Mouse (Mus musculus): ENCODE results near the gene Pth2. TPM values are rescaled to one million over a fixed set of nuclear protein-coding genes. Genes with fewer than 3 reads are reported as not detected.

Pth2 gene
- polyA plus RNA-seq, 1 experiment = not detected

GRCm38 (mm10) chr7:45229459-45230203 is 48.8 kb downstream of the Pth2 start:
- TF ChIP-seq TAL1 (IDR thresholded peaks at IDR 0.05; ENCODE audit: low read length) (no peak), GATA1 (IDR thresholded peaks at IDR 0.05; ENCODE audit: low read length) (no peak)
- no peaks in the 10 kb centered on the region for H3K9me3 ChIP-seq (ENCODE audit: control insufficient read depth, low read length)

DNA sequence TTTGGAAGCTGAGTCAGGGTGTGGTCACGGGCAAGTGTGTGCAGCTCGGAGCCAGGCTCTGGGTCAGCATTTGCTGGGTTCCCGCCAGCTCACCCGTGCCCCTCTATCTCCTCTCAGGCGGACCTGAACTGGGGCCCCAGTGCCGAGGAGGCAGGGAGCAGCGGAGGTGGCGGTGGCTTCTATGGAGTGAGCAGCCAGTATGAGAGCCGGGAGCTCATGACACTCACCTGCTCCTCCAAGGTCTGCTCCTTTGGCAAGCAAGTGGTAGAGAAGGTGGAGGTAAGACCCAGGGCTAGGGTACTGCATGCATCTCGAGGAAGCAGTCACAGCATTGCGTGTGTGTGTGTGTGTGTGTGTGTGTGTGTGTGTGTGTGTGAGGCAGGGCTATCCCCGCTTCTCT is 50.4 kb downstream of the Pth2 start:
- Histone ChIP-seq H3K4me1 (ENCODE audit: control insufficient read depth) (peaks cover 30% of the 10 kb centered on the region), H3K9me3 (ENCODE audit: control insufficient read depth, low read length) (no peaks in the 10 kb centered on the region), H3K4me3 (replicated peaks) (no peak overlapping the region), H3K36me3 (ENCODE audit: control insufficient read depth) (no peaks in the 10 kb centered on the region; the same call in 1 of the 2 replicates), H3K27me3 (ENCODE audit: control insufficient read depth) (peaks cover 12% of the 10 kb centered on the region; the same call in 1 of the 2 replicates)
- no peak for TF ChIP-seq TAL1 (IDR thresholded peaks at IDR 0.05; ENCODE audit: low read length)
- no peak for TF ChIP-seq GATA1 (IDR thresholded peaks at IDR 0.05; ENCODE audit: low read length)

More at GRCm38 (mm10) chr7:45229459-45230203, 48.8 kb downstream of the Pth2 start:
- Histone ChIP-seq H3K27me3 (ENCODE audit: control insufficient read depth) (peaks cover 4% of the 10 kb centered on the region; the same call in 1 of the 2 replicates), H3K4me3 (replicated peaks) (no peak overlapping the region), H3K36me3 (ENCODE audit: control insufficient read depth) (no peaks in the 10 kb centered on the region; the same call in 1 of the 2 replicates), H3K4me1 (ENCODE audit: control insufficient read depth) (peaks cover 20% of the 10 kb centered on the region)

Other genes starting within 250 kb of the Pth2 start
- not detected in 2 replicates for gene Tsks, start 237.8 kb upstream of the Pth2 start, polyA plus RNA-seq (2012)
- gene Cpt1c, start 206.1 kb upstream of the Pth2 start, polyA plus RNA-seq (2012) = 0.05 and 0.07 TPM in 2 replicates
- 4.3 and 4.9 TPM in 2 replicates for gene Prmt1, start 194.4 kb upstream of the Pth2 start, polyA plus RNA-seq (2012)
- gene Irf3, start 183.3 kb upstream of the Pth2 start, polyA plus RNA-seq (2012) = 10.4 and 10.6 TPM in 2 replicates
- gene Bcl2l12, start 182.3 kb upstream of the Pth2 start, polyA plus RNA-seq (2012) = 6.1 and 6.4 TPM in 2 replicates
- 29.6 and 31.0 TPM in 2 replicates for gene Scaf1, start 164.6 kb upstream of the Pth2 start, polyA plus RNA-seq (2012)
- gene Rras, start 163.0 kb upstream of the Pth2 start, polyA plus RNA-seq (2012) = 0.45 and 0.53 TPM in 2 replicates
- 1.6 and 2.9 TPM in 2 replicates for gene Prr12, start 128.1 kb upstream of the Pth2 start, polyA plus RNA-seq (2012)
- gene Nosip, start 118.6 kb upstream of the Pth2 start, polyA plus RNA-seq (2012) = 12.5 and 14.9 TPM in 2 replicates
- gene Prrg2, start 118.3 kb upstream of the Pth2 start, polyA plus RNA-seq (2012) = 3.0 and 3.6 TPM in 2 replicates
- 0.86 and 0.91 TPM in 2 replicates for gene Rcn3, start 88.8 kb upstream of the Pth2 start, polyA plus RNA-seq (2012)
- gene Fcgrt, start 77.1 kb upstream of the Pth2 start, polyA plus RNA-seq (2012) = 1.0 TPM in 2 replicates
- gene Rps11, start 56.6 kb upstream of the Pth2 start, polyA plus RNA-seq (2012) = 22.2 and 23.5 TPM in 2 replicates
- 438 and 543 TPM in 2 replicates for gene Rpl13a, start 52.2 kb upstream of the Pth2 start, polyA plus RNA-seq (2012)
- not detected in 2 replicates for gene Gm45713, start 44.8 kb upstream of the Pth2 start, polyA plus RNA-seq (2012)
- gene Flt3l, start 44.6 kb upstream of the Pth2 start, polyA plus RNA-seq (2012) = 1.7 TPM in 2 replicates
- gene Pih1d1, start 26.7 kb upstream of the Pth2 start, polyA plus RNA-seq (2012) = 6.2 and 7.2 TPM in 2 replicates
- gene Aldh16a1, start 26.4 kb upstream of the Pth2 start, polyA plus RNA-seq (2012) = 13.5 and 16.3 TPM in 2 replicates
- gene Slc17a7, start 17.0 kb upstream of the Pth2 start, polyA plus RNA-seq (2012) = 0.02 TPM in 1 of 2 replicates, not detected in the other
- gene Gfy, start 1.4 kb upstream of the Pth2 start, polyA plus RNA-seq (2012) = not detected in 2 replicates
- 0.05 TPM in 1 of 2 replicates, not detected in the other for gene Ccdc155, start 23.9 kb downstream of the Pth2 start, polyA plus RNA-seq (2012)
- 0.55 and 0.60 TPM in 2 replicates for gene Dkkl1, start 31.2 kb downstream of the Pth2 start, polyA plus RNA-seq (2012)
- 0.06 and 0.10 TPM in 2 replicates for gene Tead2, start 34.8 kb downstream of the Pth2 start, polyA plus RNA-seq (2012)
- 0.70 and 1.2 TPM in 2 replicates for gene Cd37, start 58.1 kb downstream of the Pth2 start, polyA plus RNA-seq (2012)
- not detected in 2 replicates for gene Slc6a16, start 60.1 kb downstream of the Pth2 start, polyA plus RNA-seq (2012)
- gene Slc6a21, start 96.5 kb downstream of the Pth2 start, polyA plus RNA-seq (2012) = not detected in 2 replicates
- 0.02 and 0.04 TPM in 2 replicates for gene Trpm4, start 152.8 kb downstream of the Pth2 start, polyA plus RNA-seq (2012)
- gene Hrc, start 154.3 kb downstream of the Pth2 start, polyA plus RNA-seq (2012) = not detected in 2 replicates
- 0.13 and 0.33 TPM in 2 replicates for gene Ppfia3, start 186.0 kb downstream of the Pth2 start, polyA plus RNA-seq (2012)
- 0.18 TPM in 1 of 2 replicates, not detected in the other for gene Lin7b, start 189.6 kb downstream of the Pth2 start, polyA plus RNA-seq (2012)
- 68.0 and 79.6 TPM in 2 replicates for gene Snrnp70, start 214.7 kb downstream of the Pth2 start, polyA plus RNA-seq (2012)
- not detected in 2 replicates for gene Kcna7, start 224.7 kb downstream of the Pth2 start, polyA plus RNA-seq (2012)
- gene Ntf5, start 232.7 kb downstream of the Pth2 start, polyA plus RNA-seq (2012) = not detected in 2 replicates
- gene Lhb, start 239.8 kb downstream of the Pth2 start, polyA plus RNA-seq (2012) = not detected in 2 replicates